Mouse (Mus musculus): ENCODE results near the gene Oxct1. TPM values are rescaled to one million over a fixed set of nuclear protein-coding genes. Genes with fewer than 3 reads are reported as not detected.

The Oxct1 gene
- polyA plus RNA-seq, 1 experiment from 2014 or later: 210 TPM

DNA sequence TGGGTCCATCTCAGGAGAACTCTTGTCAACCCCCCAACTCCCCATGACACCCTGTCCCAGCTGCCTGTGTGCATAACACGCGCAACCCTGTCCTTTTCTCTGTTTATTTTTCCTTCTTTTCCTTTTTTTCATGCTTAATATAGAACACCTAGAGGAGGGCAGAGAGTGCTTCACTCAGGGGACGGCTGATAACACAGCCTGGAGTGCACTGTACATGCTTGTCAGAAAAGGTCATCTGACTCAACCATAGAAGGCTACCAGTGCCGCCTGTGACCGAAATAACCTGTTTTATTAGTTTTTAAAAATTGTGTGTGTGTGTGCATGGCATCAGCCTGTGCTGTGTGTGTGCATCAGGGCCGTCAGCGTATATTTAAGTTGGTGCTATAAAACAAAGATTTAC lies 37.8 kb downstream of the Oxct1 start:
- Histone ChIP-seq H3K9ac (no peak overlapping the region), H3K27ac (ENCODE audit: low read depth) (no peak overlapping the region), H3K36me3 (ENCODE audit: insufficient read depth) (peaks cover 49% of the 10 kb centered on the region), H3K4me2 (no peak overlapping the region), H3K9me3 (ENCODE audit: low read depth, low read length) (no peaks in the 10 kb centered on the region), H3K4me3 (ENCODE audit: low read depth, low read length) (no peak overlapping the region), H3K4me1 (ENCODE audit: insufficient read depth) (no peaks in the 10 kb centered on the region), H3K27me3 (ENCODE audit: insufficient read depth, low read length) (no peaks in the 10 kb centered on the region)
- ATAC-seq (ENCODE audit: insufficient read depth): no peak
- WGBS: 58% methylated on average over 7 of the region's 7 CpGs
- DNase-seq: no peak
- no peak for TF ChIP-seq CTCF (IDR thresholded peaks at IDR 0.05; ENCODE audit: low read depth)

DNA sequence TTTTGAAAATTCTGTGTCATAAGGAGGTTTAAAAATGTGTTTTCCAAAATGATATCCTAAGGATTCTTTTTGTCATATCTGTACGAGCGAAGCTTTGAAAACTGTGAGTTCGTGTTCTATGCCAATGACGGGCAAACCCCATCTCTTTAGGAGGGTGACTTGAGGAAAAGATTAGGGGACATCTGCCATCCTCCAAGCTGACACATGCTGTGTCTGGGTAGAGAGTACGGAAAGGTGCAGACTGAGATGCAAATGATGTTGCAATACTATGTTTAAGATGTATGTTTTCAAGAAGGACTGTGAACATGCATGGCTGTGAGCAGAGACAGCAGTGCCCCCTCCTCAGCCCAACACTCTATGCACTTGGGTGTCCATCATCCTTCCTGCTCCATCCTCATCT lies 38.5 kb downstream of the Oxct1 start:
- Histone ChIP-seq H3K4me1 (ENCODE audit: insufficient read depth) (no peaks in the 10 kb centered on the region), H3K4me3 (ENCODE audit: low read depth, low read length) (no peak overlapping the region), H3K27me3 (ENCODE audit: insufficient read depth, low read length) (no peaks in the 10 kb centered on the region), H3K36me3 (ENCODE audit: insufficient read depth) (peaks cover 42% of the 10 kb centered on the region), H3K4me2 (no peak overlapping the region), H3K9ac (no peak overlapping the region), H3K9me3 (ENCODE audit: low read depth, low read length) (no peaks in the 10 kb centered on the region), H3K27ac (ENCODE audit: low read depth) (no peak overlapping the region)
- ATAC-seq (ENCODE audit: insufficient read depth): no peak
- no peak for DNase-seq
- WGBS: 88% methylated on average over 5 of the region's 5 CpGs
- TF ChIP-seq CTCF (IDR thresholded peaks at IDR 0.05; ENCODE audit: low read depth): no peak

DNA sequence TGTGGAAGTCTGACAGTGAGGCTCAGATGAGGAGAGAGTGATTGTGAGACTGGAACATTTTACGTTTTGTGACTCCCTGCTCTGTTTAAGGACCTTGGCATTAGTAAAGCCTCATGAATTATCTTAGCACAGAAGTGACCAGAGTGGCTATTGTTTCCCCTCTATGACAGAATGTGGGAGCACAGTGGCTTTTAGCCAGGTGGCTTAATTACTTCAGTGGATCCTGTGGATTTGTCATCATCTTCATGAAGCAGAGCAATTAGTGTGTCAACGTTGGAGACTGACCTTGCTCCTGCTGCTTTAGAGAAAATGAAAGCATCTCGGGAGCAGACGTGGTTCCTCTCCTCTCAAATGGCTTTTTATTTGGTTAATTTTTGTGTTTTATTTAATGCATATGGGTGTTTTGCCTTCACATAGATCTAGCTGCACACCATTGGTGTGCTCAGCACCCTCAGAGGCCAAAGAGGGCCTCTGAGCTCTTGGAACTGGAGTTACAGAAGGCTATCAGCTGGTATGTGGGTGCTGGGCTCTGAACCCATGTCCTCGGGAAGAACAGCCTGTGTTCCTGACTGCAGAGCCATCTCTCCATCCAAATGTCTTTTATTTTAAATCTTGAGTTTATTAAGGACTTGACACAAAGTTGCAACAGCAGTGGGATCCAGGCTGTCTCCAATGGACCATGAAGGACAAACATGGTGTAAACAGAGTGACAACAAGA lies 41.2 kb downstream of the Oxct1 start:
- no peak overlapping the region for H3K27ac ChIP-seq (ENCODE audit: low read depth)
- 79% methylated on average over 5 of the region's 5 CpGs for WGBS
- no peak overlapping the region for H3K4me2 ChIP-seq
- H3K4me3 ChIP-seq (ENCODE audit: low read depth, low read length): no peak overlapping the region
- no peak for ATAC-seq (ENCODE audit: insufficient read depth)
- DNase-seq: no peak
- H3K9me3 ChIP-seq (ENCODE audit: low read depth, low read length): no peaks in the 10 kb centered on the region
- peaks cover 22% of the 10 kb centered on the region for H3K36me3 ChIP-seq (ENCODE audit: insufficient read depth)
- no peaks in the 10 kb centered on the region for H3K27me3 ChIP-seq (ENCODE audit: insufficient read depth, low read length)
- H3K4me1 ChIP-seq (ENCODE audit: insufficient read depth): no peaks in the 10 kb centered on the region
- H3K9ac ChIP-seq: no peak overlapping the region
- TF ChIP-seq CTCF (IDR thresholded peaks at IDR 0.05; ENCODE audit: low read depth): no peak

DNA sequence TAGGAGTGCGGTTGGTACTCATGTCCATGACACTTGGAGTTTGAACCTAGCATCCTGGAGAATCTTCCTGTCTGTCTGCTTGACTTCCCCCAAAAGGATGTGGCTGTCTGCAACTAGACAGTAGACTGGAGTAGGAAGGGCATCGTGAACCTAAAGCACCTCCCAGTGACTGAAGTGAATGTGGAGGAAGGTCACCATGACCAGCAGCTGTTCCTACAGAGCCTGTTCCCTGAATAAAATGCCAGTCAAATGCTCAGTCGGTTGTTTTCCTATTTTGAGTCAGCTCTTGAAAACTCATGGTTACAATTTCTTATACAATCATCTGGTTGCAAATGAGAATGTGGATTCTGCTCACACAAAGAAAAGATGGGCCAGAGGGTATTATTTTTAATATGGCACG lies 51.8 kb downstream of the Oxct1 start:
- H3K4me3 ChIP-seq (ENCODE audit: low read depth, low read length): no peak overlapping the region
- H3K27ac ChIP-seq (ENCODE audit: low read depth): no peak overlapping the region
- peaks cover 14% of the 10 kb centered on the region; the same call in 1 of the 2 replicates for H3K36me3 ChIP-seq (ENCODE audit: insufficient read depth)
- ATAC-seq (ENCODE audit: insufficient read depth): no peak
- WGBS: 88% methylated on average over 4 of the region's 4 CpGs
- H3K9ac ChIP-seq: no peak overlapping the region
- H3K4me2 ChIP-seq: no peak overlapping the region
- no peaks in the 10 kb centered on the region for H3K4me1 ChIP-seq (ENCODE audit: insufficient read depth)
- H3K9me3 ChIP-seq (ENCODE audit: low read depth, low read length): no peaks in the 10 kb centered on the region
- no peak for TF ChIP-seq CTCF (IDR thresholded peaks at IDR 0.05; ENCODE audit: low read depth)
- H3K27me3 ChIP-seq (ENCODE audit: insufficient read depth, low read length): no peaks in the 10 kb centered on the region
- no peak for DNase-seq

DNA sequence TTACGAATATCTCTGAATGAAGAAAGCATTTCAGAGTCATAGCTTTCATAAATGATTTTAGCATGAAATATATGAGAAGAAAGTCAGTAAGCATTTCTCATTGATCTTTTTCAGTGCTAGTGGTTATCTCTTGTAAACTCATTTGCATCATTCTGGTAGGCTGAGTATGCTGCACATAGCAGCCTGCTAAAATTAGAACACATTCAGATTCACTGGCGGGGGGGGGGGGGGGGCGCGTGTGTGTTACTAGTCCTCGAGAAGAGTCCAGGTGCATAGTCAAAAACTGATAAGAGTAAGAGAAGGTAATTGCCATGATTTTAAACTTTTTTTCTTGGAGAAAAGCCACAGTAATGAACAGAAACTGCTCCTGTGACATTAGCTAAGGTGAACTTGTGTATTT lies 52.6 kb downstream of the Oxct1 start:
- DNase-seq (no peak), ATAC-seq (ENCODE audit: insufficient read depth) (no peak)
- Histone ChIP-seq H3K4me3 (ENCODE audit: low read depth, low read length) (no peak overlapping the region), H3K27me3 (ENCODE audit: insufficient read depth, low read length) (no peaks in the 10 kb centered on the region), H3K9ac (no peak overlapping the region), H3K9me3 (ENCODE audit: low read depth, low read length) (no peaks in the 10 kb centered on the region), H3K4me2 (no peak overlapping the region), H3K4me1 (ENCODE audit: insufficient read depth) (no peaks in the 10 kb centered on the region), H3K27ac (ENCODE audit: low read depth) (no peak overlapping the region), H3K36me3 (ENCODE audit: insufficient read depth) (peaks cover 12% of the 10 kb centered on the region; the same call in 1 of the 2 replicates)
- WGBS: 86% methylated on average over 5 of the region's 5 CpGs
- TF ChIP-seq CTCF (IDR thresholded peaks at IDR 0.05; ENCODE audit: low read depth): no peak

DNA sequence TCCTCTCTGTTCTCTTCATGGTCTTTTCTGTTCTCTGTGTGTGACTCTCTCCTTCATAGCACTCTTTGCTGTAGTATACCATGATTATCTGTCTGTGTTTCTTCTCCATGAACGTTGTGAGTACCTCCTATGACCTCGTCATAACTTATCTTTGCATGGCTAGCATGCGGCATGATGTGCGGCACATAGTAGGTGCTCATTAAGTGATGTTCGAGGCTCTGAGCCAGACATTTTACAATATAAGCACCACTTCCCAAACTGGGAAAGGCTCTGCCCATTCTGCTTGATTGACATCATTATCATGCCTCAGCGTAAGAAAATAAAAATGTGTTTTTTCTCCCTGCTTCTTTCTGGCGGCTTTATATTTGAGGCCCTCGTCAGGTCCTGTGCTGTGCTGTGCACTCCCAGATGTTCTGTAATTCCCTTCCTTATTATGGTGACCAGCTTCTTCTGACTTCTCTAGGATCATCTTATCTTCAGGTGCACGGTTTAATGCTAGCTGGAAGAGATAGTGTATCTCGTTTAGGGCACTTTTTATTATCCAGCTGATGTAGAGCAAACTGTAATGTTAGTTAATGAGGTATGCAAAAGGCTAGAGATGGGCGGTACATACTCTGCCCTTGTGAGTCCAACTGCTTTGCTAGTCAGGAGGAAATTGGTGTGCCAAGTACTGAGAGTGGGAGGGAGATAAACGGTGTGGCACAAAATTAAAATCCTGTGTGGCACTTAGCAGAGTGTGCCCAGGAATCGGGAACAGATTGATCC lies 53.4 kb downstream of the Oxct1 start:
- Histone ChIP-seq H3K27ac (ENCODE audit: low read depth) (no peak overlapping the region), H3K9me3 (ENCODE audit: low read depth, low read length) (no peaks in the 10 kb centered on the region), H3K4me3 (ENCODE audit: low read depth, low read length) (no peak overlapping the region), H3K27me3 (ENCODE audit: insufficient read depth, low read length) (no peaks in the 10 kb centered on the region), H3K36me3 (ENCODE audit: insufficient read depth) (peaks cover 12% of the 10 kb centered on the region; the same call in 1 of the 2 replicates), H3K9ac (no peak overlapping the region), H3K4me2 (no peak overlapping the region), H3K4me1 (ENCODE audit: insufficient read depth) (no peaks in the 10 kb centered on the region)
- DNase-seq: no peak
- ATAC-seq (ENCODE audit: insufficient read depth): no peak
- 86% methylated on average over 13 of the region's 13 CpGs for WGBS
- TF ChIP-seq CTCF (IDR thresholded peaks at IDR 0.05; ENCODE audit: low read depth): no peak

DNA sequence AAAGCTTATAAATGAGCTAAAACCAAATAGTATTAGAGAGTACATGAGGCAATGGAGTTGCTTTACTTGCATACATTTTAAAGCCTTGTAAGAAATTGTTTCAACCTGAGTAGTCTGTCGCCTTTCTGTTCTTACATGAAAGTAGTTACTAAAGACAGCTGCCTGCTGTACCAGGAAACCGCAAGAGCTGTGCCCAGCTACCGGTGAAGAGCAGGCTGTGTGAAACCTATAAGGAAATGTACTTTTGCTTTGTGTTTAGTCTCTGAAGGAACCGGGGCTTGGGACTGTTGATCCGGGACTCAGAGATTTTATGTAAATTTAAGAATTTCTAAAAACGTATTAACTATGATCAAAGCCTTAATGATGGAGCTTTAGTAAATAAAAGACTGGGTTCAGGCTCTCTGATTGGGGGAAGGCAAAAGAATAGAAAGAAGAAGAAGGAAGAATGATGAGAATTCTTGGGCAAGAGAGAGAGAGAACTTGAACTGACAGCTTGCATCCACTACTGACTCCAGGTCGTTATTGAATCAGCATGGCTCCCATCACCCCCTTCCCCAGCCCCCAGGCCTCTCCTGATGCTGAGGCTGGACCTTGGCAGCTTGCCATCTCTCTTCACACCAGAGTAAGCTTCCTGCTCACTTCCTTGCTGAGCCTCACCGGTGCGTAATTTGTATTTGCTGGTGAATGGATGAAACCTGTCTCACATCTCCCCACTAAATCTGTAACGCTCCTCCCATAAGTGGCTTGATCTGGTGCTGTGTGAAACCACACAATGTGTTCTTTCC lies 59.6 kb downstream of the Oxct1 start:
- Histone ChIP-seq H3K9ac (no peak overlapping the region), H3K27ac (ENCODE audit: low read depth) (no peak overlapping the region), H3K4me3 (ENCODE audit: low read depth, low read length) (no peak overlapping the region), H3K4me1 (ENCODE audit: insufficient read depth) (no peaks in the 10 kb centered on the region), H3K27me3 (ENCODE audit: insufficient read depth, low read length) (no peaks in the 10 kb centered on the region), H3K36me3 (ENCODE audit: insufficient read depth) (no peaks in the 10 kb centered on the region), H3K9me3 (ENCODE audit: low read depth, low read length) (no peaks in the 10 kb centered on the region), H3K4me2 (no peak overlapping the region)
- WGBS: 73% methylated on average over 10 of the region's 10 CpGs
- ATAC-seq (ENCODE audit: insufficient read depth): no peak
- DNase-seq: peak; percentile 16
- TF ChIP-seq CTCF (IDR thresholded peaks at IDR 0.05; ENCODE audit: low read depth): no peak

Measured in lung, embryonic 14.5 days (tissue).